Mouse (Mus musculus): ENCODE measurements at regions not wholly inside any gene's neighbourhood (a gene's known extent, or its start where the extent isn't known, plus 50 kb on each side); places are given as distances from the start of the nearest gene placed in this dataset.

DNA sequence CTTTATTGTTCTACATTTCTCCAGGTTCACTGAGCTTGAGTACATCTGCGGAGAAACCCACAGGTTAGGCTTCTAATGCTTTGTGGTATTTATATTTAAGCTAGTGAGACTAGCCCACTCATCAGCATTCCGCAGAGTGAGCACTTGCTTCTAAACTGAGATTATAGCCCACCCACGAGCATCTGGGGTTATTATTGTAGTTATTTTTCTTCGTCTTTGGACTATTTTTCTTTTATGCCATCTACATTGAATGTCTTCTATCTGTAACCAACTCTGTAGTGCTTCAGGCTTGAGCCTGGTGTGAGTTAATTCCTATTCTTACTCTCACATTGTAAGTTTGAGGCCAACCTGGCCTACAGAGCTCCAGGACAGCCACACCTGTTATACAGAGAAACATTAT lies 765.0 kb upstream of the Alcam start:
- no peak for TF ChIP-seq CTCF (IDR thresholded peaks at IDR 0.05; ENCODE audit: extremely low read depth, insufficient read depth, low read length)
- no peak for TF ChIP-seq POLR2A (IDR thresholded peaks at IDR 0.05; ENCODE audit: extremely low read depth, insufficient read depth, low read length)
